Mouse (Mus musculus) forebrain, embryonic 14.5 days (tissue): ENCODE measurements around the gene Fam243. TPM values are rescaled to one million over a fixed set of nuclear protein-coding genes. Genes with fewer than 3 reads are reported as not detected.

ENCODE experiments used
- polyA plus RNA-seq: library from polyadenylated mRNA; unstranded; fragments of >200 nt; fragmentation: Nextera tagmentation; extraction: Ambion mirVana; gene quantifications from 2 replicates; pipeline ENCODE4 v1.2.1, GENCODE M21; 2014

Gene Fam243
- polyA plus RNA-seq, 1 experiment from 2014 or later: 0.13 TPM

Other genes starting within 250 kb of the Fam243 start
- 17.6 and 19.4 TPM in 2 replicates for gene Kcne2, start 29.1 kb downstream of the Fam243 start, polyA plus RNA-seq
- gene Smim11, start 20.2 kb downstream of the Fam243 start, polyA plus RNA-seq: 95.3 and 110 TPM in 2 replicates
- gene Kcne1, start 38.0 kb upstream of the Fam243 start, polyA plus RNA-seq: 0.10 TPM in 1 of 2 replicates, not detected in the other
- gene Rcan1, start 149.4 kb upstream of the Fam243 start, polyA plus RNA-seq: 46.3 and 49.0 TPM in 2 replicates
- gene Clic6, start 164.3 kb upstream of the Fam243 start, polyA plus RNA-seq: 3.0 and 4.6 TPM in 2 replicates